Mouse (Mus musculus) stomach, embryonic 14.5 days (tissue): ENCODE results near the gene Rph3al. TPM values are rescaled to one million over a fixed set of nuclear protein-coding genes. Genes with fewer than 3 reads are reported as not detected.

Experiments
- ATAC-seq: fragments of 200-750 bp; cut with Nextera tagmentation; 2 replicates; pipeline ENCODE4 v1.8.0; 2017; ENCODE audit warnings: low read depth, moderate TSS enrichment; ENCODE audit not compliant: insufficient number of reproducible peaks, insufficient read depth, low FRiP score
- H3K27ac ChIP-seq: fragments of 300-500 bp; sonication (generic); 2 replicates; pipeline ENCODE4 v1.5.1; 2014; ENCODE audit warnings: mild to moderate bottlenecking, low read length, moderate library complexity, mixed read lengths
- H3K27me3 ChIP-seq: fragments of 300-500 bp; sonication (generic); 2 replicates; pipeline ENCODE4 v1.6.1; 2014; ENCODE audit warnings: low read length, control low read depth, mixed read lengths; ENCODE audit not compliant: control insufficient read depth, insufficient read depth
- H3K36me3 ChIP-seq: fragments of 300-500 bp; sonication (generic); 2 replicates; pipeline ENCODE4 v1.6.1; 2014; ENCODE audit warnings: mild to moderate bottlenecking, control low read depth, low read length, moderate library complexity, mixed read lengths; ENCODE audit not compliant: control insufficient read depth, insufficient read depth
- H3K4me1 ChIP-seq: fragments of 300-500 bp; sonication (generic); 2 replicates; pipeline ENCODE4 v1.6.1; 2014; ENCODE audit warnings: low read length, control low read depth, mixed read lengths; ENCODE audit not compliant: control insufficient read depth, insufficient read depth
- H3K4me2 ChIP-seq: fragments of 300-500 bp; sonication (generic); replicated peaks from 2 replicates; pipeline ENCODE4 v1.6.1; 2014; ENCODE audit warnings: low read depth, low read length, control low read depth
- H3K4me3 ChIP-seq: fragments of 300-500 bp; sonication (generic); 2 replicates; pipeline ENCODE4 v1.5.1; 2014; ENCODE audit warnings: low read depth, low read length, control low read depth
- H3K9ac ChIP-seq: fragments of 300-500 bp; sonication (generic); replicated peaks from 2 replicates; pipeline ENCODE4 v1.6.1; 2014; ENCODE audit warnings: low read depth, mild to moderate bottlenecking, control low read depth, low read length, moderate library complexity, mixed read lengths
- H3K9me3 ChIP-seq: fragments of 300-500 bp; sonication (generic); 2 replicates; pipeline ENCODE4 v1.6.1; 2016; ENCODE audit warnings: low read depth, low read length, control low read depth; ENCODE audit not compliant: control insufficient read depth
- WGBS: fragments of 180-500 bp; shearing (Covaris S2); extraction: QIAGEN DNeasy Blood & Tissue Kit; methylation state at CpG from one replicate; pipeline ENCODE4 v1.1.7; 2014; 5-methylcytosine and 5-hydroxymethylcytosine counted together
- polyA plus RNA-seq: library from polyadenylated mRNA; unstranded; fragments of >200 nt; fragmentation: Nextera tagmentation; extraction: Ambion mirVana; gene quantifications from 2 replicates; pipeline ENCODE4 v1.2.1, GENCODE M21; 2014

The Rph3al gene
- polyA plus RNA-seq, 1 experiment from 2014 or later: 10.6 TPM

GRCm38 (mm10) chr11:75861653-75862052, 76.6 kb downstream of the Rph3al start:
- Histone ChIP-seq H3K36me3 (no peaks in the 10 kb centered on the region), H3K27me3 (no peaks in the 10 kb centered on the region), H3K9ac (no peak overlapping the region), H3K4me2 (peak overlapping the region; percentile 26; the same call in 1 of the 2 replicates), H3K9me3 (no peaks in the 10 kb centered on the region), H3K27ac (no peak overlapping the region), H3K4me1 (peaks cover 25% of the 10 kb centered on the region), H3K4me3 (no peak overlapping the region)
- WGBS: 41% methylated on average over 4 of the region's 4 CpGs
- ATAC-seq: no peak

GRCm38 (mm10) chr11:75861213-75861612, 77.0 kb downstream of the Rph3al start:
- Histone ChIP-seq H3K4me2 (peak overlapping the region; percentile 26; the same call in 1 of the 2 replicates), H3K4me3 (no peak overlapping the region), H3K9ac (no peak overlapping the region), H3K36me3 (no peaks in the 10 kb centered on the region), H3K27ac (no peak overlapping the region), H3K4me1 (peaks cover 23% of the 10 kb centered on the region), H3K9me3 (no peaks in the 10 kb centered on the region), H3K27me3 (no peaks in the 10 kb centered on the region)
- WGBS: 29% methylated on average over 14 of the region's 14 CpGs
- no peak for ATAC-seq

GRCm38 (mm10) chr11:75859460-75859859, 78.8 kb downstream of the Rph3al start:
- Histone ChIP-seq H3K4me1 (peaks cover 14% of the 10 kb centered on the region), H3K27ac (no peak overlapping the region), H3K4me3 (no peak overlapping the region), H3K36me3 (no peaks in the 10 kb centered on the region), H3K9ac (no peak overlapping the region), H3K27me3 (no peaks in the 10 kb centered on the region), H3K4me2 (no peak overlapping the region), H3K9me3 (no peaks in the 10 kb centered on the region)
- WGBS: 78% methylated on average over 8 of the region's 8 CpGs
- ATAC-seq: no peak

GRCm38 (mm10) chr11:75858975-75859374, 79.3 kb downstream of the Rph3al start:
- WGBS: 78% methylated on average over 2 of the region's 2 CpGs
- Histone ChIP-seq H3K9ac (no peak overlapping the region), H3K4me2 (no peak overlapping the region), H3K36me3 (no peaks in the 10 kb centered on the region), H3K9me3 (no peaks in the 10 kb centered on the region), H3K4me1 (peaks cover 14% of the 10 kb centered on the region), H3K4me3 (no peak overlapping the region), H3K27ac (no peak overlapping the region), H3K27me3 (no peaks in the 10 kb centered on the region)
- ATAC-seq: no peak

DNA sequence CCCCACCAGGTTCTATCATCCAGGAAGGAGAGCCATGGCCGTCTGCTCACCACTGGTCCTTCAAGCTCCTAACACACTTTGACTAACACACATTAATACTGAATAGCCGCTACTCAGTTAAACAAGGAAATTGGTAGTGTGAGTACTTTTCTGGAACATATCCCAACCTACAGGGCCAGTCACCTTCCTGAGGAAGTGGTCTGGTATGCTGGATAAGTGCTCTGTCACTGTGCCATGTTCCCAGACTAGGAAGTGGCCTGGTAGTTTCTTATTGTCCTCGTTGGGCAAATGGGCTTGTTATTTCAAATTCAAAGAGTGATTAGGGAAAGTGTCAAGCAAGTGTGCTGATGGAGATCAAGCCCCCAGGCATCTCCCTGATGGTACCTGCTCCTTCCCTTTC, 80.4 kb downstream of the Rph3al start:
- no peak overlapping the region for H3K4me3 ChIP-seq
- ATAC-seq: no peak
- no peak overlapping the region for H3K27ac ChIP-seq
- no peak overlapping the region for H3K9ac ChIP-seq
- 78% methylated on average over 3 of the region's 3 CpGs for WGBS
- H3K4me2 ChIP-seq: no peak overlapping the region
- H3K4me1 ChIP-seq: peaks cover 14% of the 10 kb centered on the region
- H3K36me3 ChIP-seq: no peaks in the 10 kb centered on the region
- H3K27me3 ChIP-seq: no peaks in the 10 kb centered on the region
- H3K9me3 ChIP-seq: no peaks in the 10 kb centered on the region

DNA sequence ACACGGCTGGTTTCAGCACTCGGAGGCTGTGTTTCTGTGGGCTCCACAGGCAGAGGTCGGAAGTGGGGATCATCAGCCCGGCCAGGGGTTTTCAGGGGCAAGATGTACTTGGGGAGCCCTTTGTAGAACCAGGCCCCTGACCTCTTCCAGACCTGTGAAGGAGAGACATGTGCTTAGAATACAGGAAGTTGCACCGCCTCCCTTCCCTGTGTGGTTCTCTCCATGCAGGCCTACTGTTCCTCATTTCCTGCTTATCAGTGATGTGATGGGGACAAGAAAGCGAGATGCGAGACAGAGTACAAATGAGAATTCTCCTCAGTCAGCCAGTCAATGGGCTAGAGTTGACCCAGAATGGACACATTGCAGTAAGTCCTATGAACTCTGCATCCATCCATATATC, 83.9 kb downstream of the Rph3al start:
- H3K27ac ChIP-seq: no peak overlapping the region
- H3K4me3 ChIP-seq: no peak overlapping the region
- H3K4me2 ChIP-seq: no peak overlapping the region
- no peaks in the 10 kb centered on the region for H3K36me3 ChIP-seq
- no peaks in the 10 kb centered on the region for H3K27me3 ChIP-seq
- no peak for ATAC-seq
- no peak overlapping the region for H3K9ac ChIP-seq
- no peaks in the 10 kb centered on the region for H3K4me1 ChIP-seq
- H3K9me3 ChIP-seq: no peaks in the 10 kb centered on the region
- 86% methylated on average over 7 of the region's 7 CpGs for WGBS

DNA sequence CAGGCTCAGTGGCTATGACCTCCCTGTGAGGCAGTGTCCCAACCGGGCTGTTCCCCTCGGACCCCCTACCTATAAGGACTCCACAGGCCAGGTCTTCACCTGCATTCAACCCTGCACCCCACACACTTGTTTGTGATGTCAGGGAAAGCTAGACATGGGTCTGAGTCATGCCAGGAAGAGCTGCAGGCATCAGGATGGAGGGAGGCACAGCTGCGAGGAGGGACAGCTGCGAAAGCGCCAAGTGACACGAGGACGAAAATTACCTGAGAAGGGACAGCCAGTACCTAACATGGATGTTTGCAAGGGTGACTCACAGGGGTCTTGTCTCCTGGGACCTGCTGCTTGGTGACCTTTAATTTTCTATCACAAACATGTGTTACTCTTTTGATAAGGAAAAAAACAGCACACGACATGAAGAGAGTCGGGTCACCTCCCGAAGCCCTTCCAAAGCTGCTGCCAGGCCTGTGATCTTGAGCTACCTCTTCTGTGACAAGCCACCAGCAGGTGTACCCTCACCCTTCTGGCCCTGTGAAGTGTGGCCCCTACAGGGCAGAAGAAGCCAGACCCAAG, 85.1 kb downstream of the Rph3al start:
- Histone ChIP-seq H3K4me1 (no peaks in the 10 kb centered on the region), H3K4me2 (no peak overlapping the region), H3K36me3 (no peaks in the 10 kb centered on the region), H3K27me3 (no peaks in the 10 kb centered on the region), H3K9me3 (no peaks in the 10 kb centered on the region), H3K4me3 (no peak overlapping the region), H3K9ac (no peak overlapping the region), H3K27ac (no peak overlapping the region)
- ATAC-seq: no peak
- WGBS: 88% methylated on average over 10 of the region's 10 CpGs

GRCm38 (mm10) chr11:75852485-75852884, 85.7 kb downstream of the Rph3al start:
- Histone ChIP-seq H3K4me1 (no peaks in the 10 kb centered on the region), H3K27ac (no peak overlapping the region), H3K27me3 (no peaks in the 10 kb centered on the region), H3K9ac (no peak overlapping the region), H3K4me2 (no peak overlapping the region), H3K9me3 (no peaks in the 10 kb centered on the region), H3K4me3 (no peak overlapping the region), H3K36me3 (no peaks in the 10 kb centered on the region)
- ATAC-seq: no peak
- WGBS: 76% methylated on average over 2 of the region's 2 CpGs

GRCm38 (mm10) chr11:75849552-75849951, 88.7 kb downstream of the Rph3al start:
- H3K9me3 ChIP-seq: no peaks in the 10 kb centered on the region
- H3K27me3 ChIP-seq: no peaks in the 10 kb centered on the region
- no peak overlapping the region for H3K4me3 ChIP-seq
- ATAC-seq: no peak
- H3K36me3 ChIP-seq: no peaks in the 10 kb centered on the region
- H3K4me1 ChIP-seq: no peaks in the 10 kb centered on the region
- H3K9ac ChIP-seq: no peak overlapping the region
- H3K4me2 ChIP-seq: no peak overlapping the region
- no peak overlapping the region for H3K27ac ChIP-seq
- WGBS: 86% methylated on average over 6 of the region's 6 CpGs
